Mouse (Mus musculus): ENCODE data around the gene Zfp652. TPM values are rescaled to one million over a fixed set of nuclear protein-coding genes. Genes with fewer than 3 reads are reported as not detected.
"Not testable (repeated sequence)": the region's sequence is repeated elsewhere in the genome, so short reads cannot be mapped to it uniquely, and the experiment has no call there.

Zfp652 gene
- polyA plus RNA-seq (2015; fragmentation: Nextera tagmentation; extraction: Ambion mirVana): 21.7 and 23.2 TPM in 2 replicates

- Histone ChIP-seq H3K4me2 (ENCODE audit: low read depth, low read length) (peak within 1 kb of the TSS; percentile 91), H3K4me3 (ENCODE audit: low read length) (peak within 1 kb of the TSS; percentile 95), H3K27me3 (ENCODE audit: control insufficient read depth, insufficient read depth, low read depth, low read length) (no peaks in the 10 kb centered on the region), H3K9me3 (ENCODE audit: control insufficient read depth, low read length) (no peaks in the 10 kb centered on the region), H3K4me1 (replicated peaks; ENCODE audit: control insufficient read depth, insufficient read depth, low read length) (peaks cover 25% of the 10 kb centered on the region), H3K27ac (ENCODE audit: low read length) (peak within 1 kb of the TSS; percentile 97), H3K9ac (ENCODE audit: low read length) (peak within 1 kb of the TSS; percentile 98), H3K36me3 (ENCODE audit: control insufficient read depth, insufficient read depth, low read length) (no peaks in the 10 kb centered on the region)
- ATAC-seq (ENCODE audit: low read depth): peak; percentile 93
- WGBS: under 1% methylated on average over 32 of the region's 103 CpGs
Measured at GRCm38 (mm10) chr11:95712563-95713224, at the start of gene Zfp652. Zfp652 (plus strand) TSS chr11:95712673.

GRCm38 (mm10) chr11:95666529-95667149 is 45.8 kb upstream of the Zfp652 start, which contains the start of gene Phb:
Phb (plus strand) TSS chr11:95666957.
- peak within 1 kb of the TSS; percentile 92 for H3K4me2 ChIP-seq (ENCODE audit: low read depth, low read length)
- peak within 1 kb of the TSS; percentile 73 for H3K27ac ChIP-seq (ENCODE audit: low read length)
- peaks cover 6% of the 10 kb centered on the region; the same call in 1 of the 2 replicates for H3K4me1 ChIP-seq (replicated peaks; ENCODE audit: control insufficient read depth, insufficient read depth, low read length)
- H3K9ac ChIP-seq (ENCODE audit: low read length): peak within 1 kb of the TSS; percentile 82
- no peaks in the 10 kb centered on the region for H3K27me3 ChIP-seq (ENCODE audit: control insufficient read depth, insufficient read depth, low read depth, low read length)
- peak within 1 kb of the TSS; percentile 92 for H3K4me3 ChIP-seq (ENCODE audit: low read length)
- peak; percentile 98 for ATAC-seq (ENCODE audit: low read depth)
- WGBS: under 1% methylated on average over 25 of the region's 25 CpGs
- H3K36me3 ChIP-seq (ENCODE audit: control insufficient read depth, insufficient read depth, low read length): peaks cover 16% of the 10 kb centered on the region
- H3K9me3 ChIP-seq (ENCODE audit: control insufficient read depth, low read length): no peaks in the 10 kb centered on the region

- H3K9ac ChIP-seq (ENCODE audit: low read length): peak overlapping the region; percentile 82
- peaks cover 21% of the 10 kb centered on the region for H3K36me3 ChIP-seq (ENCODE audit: control insufficient read depth, insufficient read depth, low read length)
- peak overlapping the region; percentile 73 for H3K27ac ChIP-seq (ENCODE audit: low read length)
- H3K4me3 ChIP-seq (ENCODE audit: low read length): peak overlapping the region; percentile 92
- peaks cover 6% of the 10 kb centered on the region; the same call in 1 of the 2 replicates for H3K4me1 ChIP-seq (replicated peaks; ENCODE audit: control insufficient read depth, insufficient read depth, low read length)
- 1% methylated on average over 11 of the region's 11 CpGs for WGBS
- peak overlapping the region; percentile 92 for H3K4me2 ChIP-seq (ENCODE audit: low read depth, low read length)
- H3K9me3 ChIP-seq (ENCODE audit: control insufficient read depth, low read length): no peaks in the 10 kb centered on the region
- ATAC-seq (ENCODE audit: low read depth): no peak; the same call in 1 of the 2 replicates
- no peaks in the 10 kb centered on the region for H3K27me3 ChIP-seq (ENCODE audit: control insufficient read depth, insufficient read depth, low read depth, low read length)
Measured at GRCm38 (mm10) chr11:95667177-95667576, 45.3 kb upstream of the Zfp652 start.

- Histone ChIP-seq H3K4me2 (ENCODE audit: low read depth, low read length) (peak overlapping the region; percentile 92; the same call in 1 of the 2 replicates), H3K36me3 (ENCODE audit: control insufficient read depth, insufficient read depth, low read length) (peaks cover 25% of the 10 kb centered on the region)
- not testable (repeated sequence) for H3K27me3 ChIP-seq (ENCODE audit: control insufficient read depth, insufficient read depth, low read depth, low read length); H3K4me3 ChIP-seq (ENCODE audit: low read length); ATAC-seq (ENCODE audit: low read depth); H3K9me3 ChIP-seq (ENCODE audit: control insufficient read depth, low read length); H3K9ac ChIP-seq (ENCODE audit: low read length); H3K27ac ChIP-seq (ENCODE audit: low read length); H3K4me1 ChIP-seq (replicated peaks; ENCODE audit: control insufficient read depth, insufficient read depth, low read length)
- WGBS: 89% methylated on average over 7 of the region's 7 CpGs
Measured at GRCm38 (mm10) chr11:95668086-95668485, 44.4 kb upstream of the Zfp652 start.

- peaks cover 48% of the 10 kb centered on the region for H3K36me3 ChIP-seq (ENCODE audit: control insufficient read depth, insufficient read depth, low read length)
- H3K4me1 ChIP-seq (replicated peaks; ENCODE audit: control insufficient read depth, insufficient read depth, low read length): peaks cover 7% of the 10 kb centered on the region; the same call in 1 of the 2 replicates
- no peak overlapping the region for H3K4me2 ChIP-seq (ENCODE audit: low read depth, low read length)
- H3K9me3 ChIP-seq (ENCODE audit: control insufficient read depth, low read length): no peaks in the 10 kb centered on the region
- whole genome bisulfite sequencing: 86% methylated on average over 14 of the region's 14 CpGs
- no peak overlapping the region for H3K4me3 ChIP-seq (ENCODE audit: low read length)
- ATAC-seq (ENCODE audit: low read depth): no peak
- no peak overlapping the region for H3K9ac ChIP-seq (ENCODE audit: low read length)
- no peaks in the 10 kb centered on the region for H3K27me3 ChIP-seq (ENCODE audit: control insufficient read depth, insufficient read depth, low read depth, low read length)
- H3K27ac ChIP-seq (ENCODE audit: low read length): peak overlapping the region; percentile 36; the same call in 1 of the 2 replicates
Measured at GRCm38 (mm10) chr11:95675498-95675897, 37.0 kb upstream of the Zfp652 start.

- Histone ChIP-seq H3K4me1 (replicated peaks; ENCODE audit: control insufficient read depth, insufficient read depth, low read length) (peaks cover 7% of the 10 kb centered on the region; the same call in 1 of the 2 replicates), H3K27ac (ENCODE audit: low read length) (peak overlapping the region; percentile 36), H3K9ac (ENCODE audit: low read length) (no peak overlapping the region), H3K27me3 (ENCODE audit: control insufficient read depth, insufficient read depth, low read depth, low read length) (no peaks in the 10 kb centered on the region), H3K4me3 (ENCODE audit: low read length) (no peak overlapping the region), H3K36me3 (ENCODE audit: control insufficient read depth, insufficient read depth, low read length) (peaks cover 51% of the 10 kb centered on the region), H3K4me2 (ENCODE audit: low read depth, low read length) (no peak overlapping the region), H3K9me3 (ENCODE audit: control insufficient read depth, low read length) (no peaks in the 10 kb centered on the region)
- ATAC-seq (ENCODE audit: low read depth): peak; percentile 72
- WGBS: 16% methylated on average over 6 of the region's 6 CpGs
Measured at GRCm38 (mm10) chr11:95676307-95676706, 36.2 kb upstream of the Zfp652 start.

- H3K4me1 ChIP-seq (replicated peaks; ENCODE audit: control insufficient read depth, insufficient read depth, low read length): peaks cover 7% of the 10 kb centered on the region; the same call in 1 of the 2 replicates
- H3K4me2 ChIP-seq (ENCODE audit: low read depth, low read length): no peak overlapping the region
- no peak overlapping the region for H3K4me3 ChIP-seq (ENCODE audit: low read length)
- H3K9ac ChIP-seq (ENCODE audit: low read length): no peak overlapping the region
- H3K36me3 ChIP-seq (ENCODE audit: control insufficient read depth, insufficient read depth, low read length): peaks cover 43% of the 10 kb centered on the region
- H3K27ac ChIP-seq (ENCODE audit: low read length): no peak overlapping the region
- no peak for ATAC-seq (ENCODE audit: low read depth)
- H3K27me3 ChIP-seq (ENCODE audit: control insufficient read depth, insufficient read depth, low read depth, low read length): no peaks in the 10 kb centered on the region
- WGBS: 85% methylated on average over 14 of the region's 14 CpGs
- no peaks in the 10 kb centered on the region for H3K9me3 ChIP-seq (ENCODE audit: control insufficient read depth, low read length)
Measured at GRCm38 (mm10) chr11:95677925-95678701, 34.4 kb upstream of the Zfp652 start.

- peak overlapping the region; percentile 63 for H3K27ac ChIP-seq (ENCODE audit: low read length)
- WGBS: 45% methylated on average over 9 of the region's 9 CpGs
- H3K27me3 ChIP-seq (ENCODE audit: control insufficient read depth, insufficient read depth, low read depth, low read length): no peaks in the 10 kb centered on the region
- H3K9ac ChIP-seq (ENCODE audit: low read length): no peak overlapping the region
- ATAC-seq (ENCODE audit: low read depth): peak; percentile 64; the same call in 1 of the 2 replicates
- H3K9me3 ChIP-seq (ENCODE audit: control insufficient read depth, low read length): no peaks in the 10 kb centered on the region
- no peak overlapping the region for H3K4me3 ChIP-seq (ENCODE audit: low read length)
- H3K36me3 ChIP-seq (ENCODE audit: control insufficient read depth, insufficient read depth, low read length): peaks cover 24% of the 10 kb centered on the region
- no peak overlapping the region for H3K4me2 ChIP-seq (ENCODE audit: low read depth, low read length)
- H3K4me1 ChIP-seq (replicated peaks; ENCODE audit: control insufficient read depth, insufficient read depth, low read length): no peaks in the 10 kb centered on the region; the same call in 1 of the 2 replicates
Measured at GRCm38 (mm10) chr11:95681995-95682601, 30.4 kb upstream of the Zfp652 start.
